Mouse (Mus musculus) neural tube, embryonic 11.5 days (tissue): ENCODE results near the gene 3110082I17Rik. TPM values are rescaled to one million over a fixed set of nuclear protein-coding genes. Genes with fewer than 3 reads are reported as not detected.
"Not testable (repeated sequence)": the region's sequence is repeated elsewhere in the genome, so short reads cannot be mapped to it uniquely, and the experiment has no call there.

Experiments
- ATAC-seq: fragments of 200-750 bp; cut with Nextera tagmentation; 2 replicates; pipeline ENCODE4 v1.8.0; 2017; ENCODE audit warnings: moderate number of reproducible peaks, mild to moderate bottlenecking, moderate TSS enrichment, moderate library complexity; ENCODE audit not compliant: insufficient read depth, low FRiP score, low TSS enrichment
- DNase-seq: peaks from one replicate; pipeline ENCODE4 v3.0.0-alpha.2; 2015; ENCODE audit warnings: low spot score
- H3K27ac ChIP-seq: fragments of 300-500 bp; sonication (generic); 2 replicates; pipeline ENCODE4 v1.5.1; 2014; ENCODE audit warnings: low read depth, mild to moderate bottlenecking, low read length
- H3K27me3 ChIP-seq: fragments of 300-500 bp; sonication (generic); 2 replicates; pipeline ENCODE4 v1.6.1; 2014; ENCODE audit warnings: mild to moderate bottlenecking, low read length, mixed read lengths; ENCODE audit not compliant: control insufficient read depth, insufficient read depth
- H3K36me3 ChIP-seq: fragments of 300-500 bp; sonication (generic); 2 replicates; pipeline ENCODE4 v1.6.1; 2014; ENCODE audit warnings: mild to moderate bottlenecking, low read length, moderate library complexity, mixed read lengths; ENCODE audit not compliant: control insufficient read depth, insufficient read depth
- H3K4me1 ChIP-seq: fragments of 300-500 bp; sonication (generic); 2 replicates; pipeline ENCODE4 v1.6.1; 2014; ENCODE audit warnings: low read length, mixed read lengths; ENCODE audit not compliant: control insufficient read depth, insufficient read depth
- H3K4me2 ChIP-seq: fragments of 300-500 bp; sonication (generic); 2 replicates; pipeline ENCODE4 v1.6.1; 2014; ENCODE audit warnings: low read depth, mild to moderate bottlenecking, moderate library complexity
- H3K4me3 ChIP-seq: fragments of 300-500 bp; sonication (generic); 2 replicates; pipeline ENCODE4 v1.5.1; 2014; ENCODE audit warnings: low read depth, low read length
- H3K9ac ChIP-seq: fragments of 300-500 bp; sonication (generic); 2 replicates; pipeline ENCODE4 v1.6.1; 2014; ENCODE audit warnings: mild to moderate bottlenecking, low read length
- H3K9me3 ChIP-seq: fragments of 300-500 bp; sonication (generic); 2 replicates; pipeline ENCODE4 v1.6.1; 2016; ENCODE audit warnings: low read length; ENCODE audit not compliant: control insufficient read depth
- WGBS: fragments of 180-500 bp; shearing (Covaris S2); extraction: QIAGEN DNeasy Blood & Tissue Kit; methylation state at CpG from one replicate; pipeline ENCODE4 v1.1.7; 2014; 5-methylcytosine and 5-hydroxymethylcytosine counted together
- polyA plus RNA-seq: library from polyadenylated mRNA; unstranded; fragments of >200 nt; fragmentation: Nextera tagmentation; extraction: Ambion mirVana; gene quantifications from 2 replicates; pipeline ENCODE4 v1.2.1, GENCODE M21; 2014

3110082I17Rik gene
- polyA plus RNA-seq, 1 experiment from 2014 or later = 37.6 TPM

- ATAC-seq (no peak), DNase-seq (no peak)
- no peak overlapping the region for H3K9ac ChIP-seq
- H3K4me3 ChIP-seq = no peak overlapping the region
- no peak overlapping the region for H3K27ac ChIP-seq
- WGBS = 92% methylated on average over 16 of the region's 16 CpGs
- H3K36me3 ChIP-seq = no peaks in the 10 kb centered on the region
- peaks cover 11% of the 10 kb centered on the region; the same call in 1 of the 2 replicates for H3K4me1 ChIP-seq
- no peak overlapping the region for H3K4me2 ChIP-seq
- no peaks in the 10 kb centered on the region for H3K9me3 ChIP-seq
- no peaks in the 10 kb centered on the region for H3K27me3 ChIP-seq
Measured at GRCm38 (mm10) chr5:139393197-139393588, 67.1 kb downstream of the 3110082I17Rik start.

GRCm38 (mm10) chr5:139392219-139393196 lies 67.8 kb downstream of the 3110082I17Rik start:
- H3K36me3 ChIP-seq = no peaks in the 10 kb centered on the region
- no peak overlapping the region for H3K9ac ChIP-seq
- H3K4me1 ChIP-seq = peaks cover 12% of the 10 kb centered on the region; the same call in 1 of the 2 replicates
- no peaks in the 10 kb centered on the region for H3K9me3 ChIP-seq
- no peaks in the 10 kb centered on the region for H3K27me3 ChIP-seq
- no peak overlapping the region for H3K4me2 ChIP-seq
- no peak for ATAC-seq
- DNase-seq = no peak
- no peak overlapping the region for H3K4me3 ChIP-seq
- H3K27ac ChIP-seq = no peak overlapping the region
- WGBS = 94% methylated on average over 37 of the region's 37 CpGs

GRCm38 (mm10) chr5:139391309-139391990 lies 68.9 kb downstream of the 3110082I17Rik start:
- no peak overlapping the region for H3K9ac ChIP-seq
- 82% methylated on average over 11 of the region's 11 CpGs for WGBS
- no peak overlapping the region for H3K27ac ChIP-seq

GRCm38 (mm10) chr5:139390324-139391119 lies 69.8 kb downstream of the 3110082I17Rik start:
- H3K4me2 ChIP-seq, H3K36me3 ChIP-seq, H3K9me3 ChIP-seq, H3K9ac ChIP-seq, ATAC-seq, DNase-seq, H3K27me3 ChIP-seq, H3K4me3 ChIP-seq: not testable (repeated sequence)
- Histone ChIP-seq H3K27ac (peak overlapping the region; percentile 54; the same call in 1 of the 2 replicates), H3K4me1 (peaks cover 12% of the 10 kb centered on the region; the same call in 1 of the 2 replicates)
- 72% methylated on average over 5 of the region's 5 CpGs for WGBS

More at GRCm38 (mm10) chr5:139391309-139391990, 68.9 kb downstream of the 3110082I17Rik start:
- H3K9me3 ChIP-seq = no peaks in the 10 kb centered on the region
- no peak overlapping the region for H3K4me2 ChIP-seq
- no peak overlapping the region for H3K4me3 ChIP-seq
- H3K27me3 ChIP-seq = no peaks in the 10 kb centered on the region
- H3K4me1 ChIP-seq = peaks cover 12% of the 10 kb centered on the region; the same call in 1 of the 2 replicates
- ATAC-seq (no peak), DNase-seq (no peak)
- H3K36me3 ChIP-seq = no peaks in the 10 kb centered on the region

GRCm38 (mm10) chr5:139389676-139390061 lies 70.7 kb downstream of the 3110082I17Rik start:
- WGBS = 35% methylated on average over 6 of the region's 6 CpGs
- Histone ChIP-seq H3K4me2 (no peak overlapping the region), H3K36me3 (no peaks in the 10 kb centered on the region), H3K4me3 (no peak overlapping the region), H3K9ac (no peak overlapping the region), H3K27me3 (no peaks in the 10 kb centered on the region), H3K9me3 (no peaks in the 10 kb centered on the region), H3K4me1 (peaks cover 12% of the 10 kb centered on the region; the same call in 1 of the 2 replicates), H3K27ac (peak overlapping the region; percentile 54; the same call in 1 of the 2 replicates)
- DNase-seq = no peak
- ATAC-seq = no peak

- H3K4me2 ChIP-seq = no peak overlapping the region
- ATAC-seq = no peak
- H3K27ac ChIP-seq = peak overlapping the region; percentile 51
- no peaks in the 10 kb centered on the region for H3K27me3 ChIP-seq
- no peak for DNase-seq
- WGBS = 69% methylated on average over 17 of the region's 17 CpGs
- H3K36me3 ChIP-seq = no peaks in the 10 kb centered on the region
- H3K4me3 ChIP-seq = no peak overlapping the region
- no peak overlapping the region for H3K9ac ChIP-seq
- H3K4me1 ChIP-seq = peaks cover 12% of the 10 kb centered on the region; the same call in 1 of the 2 replicates
- no peaks in the 10 kb centered on the region for H3K9me3 ChIP-seq
Measured at GRCm38 (mm10) chr5:139388694-139389675, 71.3 kb downstream of the 3110082I17Rik start.

GRCm38 (mm10) chr5:139388195-139388570 lies 72.1 kb downstream of the 3110082I17Rik start:
- no peaks in the 10 kb centered on the region for H3K36me3 ChIP-seq
- H3K4me3 ChIP-seq = no peak overlapping the region
- H3K27ac ChIP-seq = peak overlapping the region; percentile 20; the same call in 1 of the 2 replicates
- H3K4me1 ChIP-seq = peaks cover 12% of the 10 kb centered on the region; the same call in 1 of the 2 replicates
- ATAC-seq = no peak
- H3K27me3 ChIP-seq = no peaks in the 10 kb centered on the region
- 49% methylated on average over 4 of the region's 4 CpGs for WGBS
- H3K4me2 ChIP-seq = no peak overlapping the region
- no peak overlapping the region for H3K9ac ChIP-seq
- DNase-seq = no peak
- no peaks in the 10 kb centered on the region for H3K9me3 ChIP-seq
